In genomic region chr5:8736389-8736788, GRCm38 (mm10) we compare ENCODE assay signal across 24 mouse cellular contexts.
A peak's percentile ranks its signal among the peaks of the same experiment; 100 is the strongest.
DNase-seq lines count a peak whose midpoint lies in the region; ATAC-seq lines count a peak whose summit lies in the region.
"Had no signal": no experiment of that assay in that cellular context is flagged by ENCODE, and none has a peak within 500 bp of the region (broad histone marks: within the 10 kb centered on the region; RNA-seq: fewer than 3 reads in every experiment).

No protein-coding gene starts in this region.

- ATAC-seq in common myeloid progenitor, adult 5-6 weeks (replicated peaks; ENCODE audit: low read depth, poor library complexity, severe bottlenecking): peak; percentile 63
- 0 out of 2 replicates have a peak, but pooled peaks have one; percentile 12 for ATAC-seq in megakaryocyte, adult 5-6 weeks (ENCODE audit: poor library complexity, severe bottlenecking)
- ATAC-seq: forebrain, embryonic 14.5 days; forebrain, embryonic 16.5 days had no signal

- no peak overlapping the region for H3K4me3 ChIP-seq in limb, embryonic 10.5 days
- H3K4me3 ChIP-seq: embryonic facial prominence, embryonic 13.5 days; embryonic facial prominence, embryonic 15.5 days; erythroblast, embryonic 14.5 days; forebrain, embryonic 10.5 days; forebrain, embryonic 12.5 days had no signal

- no peaks in the 10 kb centered on the region for H3K27me3 ChIP-seq in limb, embryonic 10.5 days (ENCODE audit: low read depth, poor library complexity, severe bottlenecking)
- H3K27me3 ChIP-seq: embryonic facial prominence, embryonic 13.5 days; embryonic facial prominence, embryonic 15.5 days; forebrain, embryonic 12.5 days had no signal

- DNase-seq in 3T3-L1 (ENCODE audit: low read depth, low spot score): peak; percentile 18
- peak; percentile 12 for DNase-seq in 416B (ENCODE audit: low read depth)
- DNase-seq in adipocyte (ENCODE audit: low spot score): no peak
- DNase-seq in adrenal gland, postnatal 4 days (ENCODE audit: low spot score in 2 of 2): no peak
- no peak for DNase-seq in left cerebral cortex, adult 9 months (ENCODE audit: low spot score in 2 of 2)
- no peak for DNase-seq in limb, embryonic 10.5 days (ENCODE audit: low spot score)
- DNase-seq: adrenal gland, adult 8-10 months; adrenal gland, postnatal 14 days; cerebellum, adult 11 months; cerebellum, adult 18-20 months; cerebellum, adult 8-10 months; cerebellum, adult 9-11 months; cerebellum, postnatal 14 days; cerebellum, postnatal 36 days; embryo, embryonic 11 days had no signal

- WGBS in limb, embryonic 10.5 days: 83% methylated on average over 4 of the region's 4 CpGs

- H3K36me3 ChIP-seq in limb, embryonic 10.5 days: no peaks in the 10 kb centered on the region
- H3K36me3 ChIP-seq: embryonic facial prominence, embryonic 13.5 days; embryonic facial prominence, embryonic 15.5 days; forebrain, embryonic 10.5 days; forebrain, embryonic 12.5 days had no signal

- H3K9me3 ChIP-seq in limb, embryonic 10.5 days (replicated peaks): no peaks in the 10 kb centered on the region
- H3K9me3 ChIP-seq: embryonic facial prominence, embryonic 13.5 days; embryonic facial prominence, embryonic 15.5 days; forebrain, embryonic 10.5 days; forebrain, embryonic 12.5 days had no signal

- H3K27ac ChIP-seq in limb, embryonic 10.5 days: no peak overlapping the region
- H3K27ac ChIP-seq: embryonic facial prominence, embryonic 13.5 days; embryonic facial prominence, embryonic 15.5 days; forebrain, embryonic 10.5 days; forebrain, embryonic 12.5 days had no signal

- no peaks in the 10 kb centered on the region for H3K4me1 ChIP-seq in limb, embryonic 10.5 days
- H3K4me1 ChIP-seq: embryonic facial prominence, embryonic 13.5 days; embryonic facial prominence, embryonic 15.5 days; forebrain, embryonic 10.5 days; forebrain, embryonic 12.5 days had no signal

Comparison
In these comparisons a context has a peak if more than half of its experiments do, and no peak if none do; other contexts are left out.
1. DNase-seq: peak in 3T3-L1 (single experiment) and 416B (single experiment); none in adipocyte (single experiment), adrenal gland, postnatal 4 days (0 of 2), left cerebral cortex, adult 9 months (0 of 2) and limb, embryonic 10.5 days (single experiment).